Mouse (Mus musculus): ENCODE results near the gene Rexo4. TPM values are rescaled to one million over a fixed set of nuclear protein-coding genes. Genes with fewer than 3 reads are reported as not detected.

Gene Rexo4
- total RNA-seq, 1 experiment, result 56.7 TPM

- TF ChIP-seq ZC3H11A (IDR thresholded peaks at IDR 0.05; ENCODE audit: borderline replicate concordance, low read depth, low read length), result no peak
- TF ChIP-seq HCFC1 (IDR thresholded peaks at IDR 0.05; ENCODE audit: borderline replicate concordance, insufficient read depth, low read length), result no peak
- no peak for TF ChIP-seq ZNF384 (IDR thresholded peaks at IDR 0.05; ENCODE audit: low read depth, low read length)
- TF ChIP-seq MAFK (IDR thresholded peaks at IDR 0.05; ENCODE audit: insufficient read depth, low read depth, low read length), result no peak
- no peak for TF ChIP-seq CHD2 (IDR thresholded peaks at IDR 0.05; ENCODE audit: low read depth, low read length)
- in situ Hi-C loops (cut with MboI; ENCODE audit: low sequenced_read_pairs in 2 of 2, unreplicated experiment in 2 of 2), result loop anchor here in 1 of 2 experiments (25.0 kb wide), 1 partner anchor 484 kb away; the partner anchor contains the start of gene Sec16a
- H3K36me3 ChIP-seq (ENCODE audit: control insufficient read depth, insufficient read depth, low read length, poor library complexity, severe bottlenecking), result peaks cover 67% of the 10 kb centered on the region
Observed at GRCm38 (mm10) chr2:26921784-26922183, 42.4 kb downstream of the Rexo4 start.

GRCm38 (mm10) chr2:26920190-26920855 lies 43.9 kb downstream of the Rexo4 start:
- peaks cover 55% of the 10 kb centered on the region for H3K36me3 ChIP-seq (ENCODE audit: control insufficient read depth, insufficient read depth, low read length, poor library complexity, severe bottlenecking)
- H3K27ac ChIP-seq (ENCODE audit: insufficient read depth, low read depth, low read length, poor library complexity, severe bottlenecking), result no peak overlapping the region
- TF ChIP-seq HCFC1 (IDR thresholded peaks at IDR 0.05; ENCODE audit: borderline replicate concordance, insufficient read depth, low read length) (no peak), ZC3H11A (IDR thresholded peaks at IDR 0.05; ENCODE audit: borderline replicate concordance, low read depth, low read length) (no peak), ZNF384 (IDR thresholded peaks at IDR 0.05; ENCODE audit: low read depth, low read length) (no peak), MAFK (IDR thresholded peaks at IDR 0.05; ENCODE audit: insufficient read depth, low read depth, low read length) (no peak), CHD2 (IDR thresholded peaks at IDR 0.05; ENCODE audit: low read depth, low read length) (no peak)
- no peak overlapping the region for H3K4me3 ChIP-seq (ENCODE audit: insufficient read depth in 1 of 2, low read depth in 1 of 2, low read length in 2 of 2, poor library complexity in 1 of 2, severe bottlenecking in 1 of 2)
- in situ Hi-C loops (cut with MboI; ENCODE audit: low sequenced_read_pairs in 2 of 2, unreplicated experiment in 2 of 2), result loop anchor here in 1 of 2 experiments (25.0 kb wide), 1 partner anchor 483 kb away; the partner anchor contains the start of gene Sec16a
- no peaks in the 10 kb centered on the region for H3K9me3 ChIP-seq (ENCODE audit: control insufficient read depth, insufficient read depth, low read depth, low read length)
- H3K4me1 ChIP-seq (ENCODE audit: control insufficient read depth in 2 of 2, insufficient read depth in 2 of 2, low read length in 2 of 2, poor library complexity in 1 of 2), result peaks cover 0 to 6% of the 10 kb centered on the region in 2 experiments; a peak in 1 of 4 replicates
- DNase-seq (ENCODE audit: low read depth, low spot score), result no peak
- no peak overlapping the region for H3K9ac ChIP-seq (ENCODE audit: insufficient read depth, low read depth, low read length, poor library complexity, severe bottlenecking)

More at GRCm38 (mm10) chr2:26921784-26922183, 42.4 kb downstream of the Rexo4 start:
- Histone ChIP-seq H3K27ac (ENCODE audit: insufficient read depth, low read depth, low read length, poor library complexity, severe bottlenecking) (no peak overlapping the region), H3K9ac (ENCODE audit: insufficient read depth, low read depth, low read length, poor library complexity, severe bottlenecking) (no peak overlapping the region), H3K4me3 (ENCODE audit: insufficient read depth in 1 of 2, low read depth in 1 of 2, low read length in 2 of 2, poor library complexity in 1 of 2, severe bottlenecking in 1 of 2) (no peak overlapping the region), H3K9me3 (ENCODE audit: control insufficient read depth, insufficient read depth, low read depth, low read length) (no peaks in the 10 kb centered on the region), H3K4me1 (ENCODE audit: control insufficient read depth in 2 of 2, insufficient read depth in 2 of 2, low read length in 2 of 2, poor library complexity in 1 of 2) (peaks cover 0 to 6% of the 10 kb centered on the region in 2 experiments; a peak in 1 of 4 replicates)
- no peak for DNase-seq (ENCODE audit: low read depth, low spot score)

- in situ Hi-C loops (cut with MboI; ENCODE audit: low sequenced_read_pairs in 2 of 2, unreplicated experiment in 2 of 2), result loop anchor here in 1 of 2 experiments (25.0 kb wide), 1 partner anchor 482 kb away; the partner anchor contains the start of gene Sec16a
- no peak for DNase-seq (ENCODE audit: low read depth, low spot score)
- peaks cover 51% of the 10 kb centered on the region for H3K36me3 ChIP-seq (ENCODE audit: control insufficient read depth, insufficient read depth, low read length, poor library complexity, severe bottlenecking)
- H3K9me3 ChIP-seq (ENCODE audit: control insufficient read depth, insufficient read depth, low read depth, low read length), result no peaks in the 10 kb centered on the region
- H3K4me3 ChIP-seq (ENCODE audit: insufficient read depth in 1 of 2, low read depth in 1 of 2, low read length in 2 of 2, poor library complexity in 1 of 2, severe bottlenecking in 1 of 2), result no peak overlapping the region
- TF ChIP-seq CHD2 (IDR thresholded peaks at IDR 0.05; ENCODE audit: low read depth, low read length), result no peak
- no peak for TF ChIP-seq ZC3H11A (IDR thresholded peaks at IDR 0.05; ENCODE audit: borderline replicate concordance, low read depth, low read length)
- no peak for TF ChIP-seq HCFC1 (IDR thresholded peaks at IDR 0.05; ENCODE audit: borderline replicate concordance, insufficient read depth, low read length)
- no peak for TF ChIP-seq ZNF384 (IDR thresholded peaks at IDR 0.05; ENCODE audit: low read depth, low read length)
- TF ChIP-seq MAFK (IDR thresholded peaks at IDR 0.05; ENCODE audit: insufficient read depth, low read depth, low read length), result no peak
- no peak overlapping the region for H3K27ac ChIP-seq (ENCODE audit: insufficient read depth, low read depth, low read length, poor library complexity, severe bottlenecking)
- H3K9ac ChIP-seq (ENCODE audit: insufficient read depth, low read depth, low read length, poor library complexity, severe bottlenecking), result no peak overlapping the region
- H3K4me1 ChIP-seq (ENCODE audit: control insufficient read depth in 2 of 2, insufficient read depth in 2 of 2, low read length in 2 of 2, poor library complexity in 1 of 2), result peaks cover 0 to 6% of the 10 kb centered on the region in 2 experiments; a peak in 1 of 4 replicates
Observed at GRCm38 (mm10) chr2:26919684-26920083, 44.5 kb downstream of the Rexo4 start.

- no peak for DNase-seq (ENCODE audit: low read depth, low spot score)
- H3K9ac ChIP-seq (ENCODE audit: insufficient read depth, low read depth, low read length, poor library complexity, severe bottlenecking), result peak overlapping the region; percentile 78
- no peak overlapping the region for H3K27ac ChIP-seq (ENCODE audit: insufficient read depth, low read depth, low read length, poor library complexity, severe bottlenecking)
- peak overlapping the region; percentile 69 to 86 for H3K4me3 ChIP-seq (ENCODE audit: insufficient read depth in 1 of 2, low read depth in 1 of 2, low read length in 2 of 2, poor library complexity in 1 of 2, severe bottlenecking in 1 of 2)
- H3K36me3 ChIP-seq (ENCODE audit: control insufficient read depth, insufficient read depth, low read length, poor library complexity, severe bottlenecking), result peaks cover 67% of the 10 kb centered on the region
- H3K9me3 ChIP-seq (ENCODE audit: control insufficient read depth, insufficient read depth, low read depth, low read length), result no peaks in the 10 kb centered on the region
- H3K4me1 ChIP-seq (ENCODE audit: control insufficient read depth in 2 of 2, insufficient read depth in 2 of 2, low read length in 2 of 2, poor library complexity in 1 of 2), result peaks cover 0 to 6% of the 10 kb centered on the region in 2 experiments; a peak in 1 of 4 replicates
- no peak for TF ChIP-seq CHD2 (IDR thresholded peaks at IDR 0.05; ENCODE audit: low read depth, low read length)
- TF ChIP-seq HCFC1 (IDR thresholded peaks at IDR 0.05; ENCODE audit: borderline replicate concordance, insufficient read depth, low read length), result no peak
- TF ChIP-seq ZNF384 (IDR thresholded peaks at IDR 0.05; ENCODE audit: low read depth, low read length), result no peak
- TF ChIP-seq ZC3H11A (IDR thresholded peaks at IDR 0.05; ENCODE audit: borderline replicate concordance, low read depth, low read length), result no peak
- no peak for TF ChIP-seq MAFK (IDR thresholded peaks at IDR 0.05; ENCODE audit: insufficient read depth, low read depth, low read length)
- in situ Hi-C loops (cut with MboI; ENCODE audit: low sequenced_read_pairs in 2 of 2, unreplicated experiment in 2 of 2), result loop anchor here in 1 of 2 experiments (25.0 kb wide), 1 partner anchor 479 kb away; the partner anchor contains the start of gene Sec16a
Observed at GRCm38 (mm10) chr2:26916738-26917137, 47.4 kb downstream of the Rexo4 start.
